Mouse (Mus musculus): ENCODE results near the gene Cds1. TPM values are rescaled to one million over a fixed set of nuclear protein-coding genes. Genes with fewer than 3 reads are reported as not detected.

Gene Cds1
- polyA plus RNA-seq, 1 experiment from 2014 or later: 5.0 TPM

DNA sequence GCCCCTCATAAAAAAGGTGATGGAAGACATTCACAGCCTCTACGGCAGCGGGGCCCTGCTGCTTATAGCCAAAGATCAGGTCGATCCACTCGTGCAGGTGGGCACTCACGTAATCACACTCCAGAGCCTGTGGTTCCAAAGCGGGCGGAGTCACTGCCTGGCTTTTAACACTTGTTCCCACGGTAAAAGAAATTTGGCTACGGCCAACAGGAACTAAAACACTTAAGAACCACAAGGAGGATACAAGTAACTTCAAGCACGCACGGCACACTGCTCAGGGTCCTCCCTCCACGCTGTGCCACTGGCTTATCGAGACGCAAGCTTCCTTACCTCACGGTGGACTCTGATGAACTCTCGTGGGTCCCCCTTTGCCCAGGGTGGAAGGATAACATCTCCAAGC is 90.5 kb downstream of the Cds1 start:
- H3K4me2 ChIP-seq (replicated peaks; ENCODE audit: low read depth, low read length): no peak overlapping the region
- 94% methylated on average over 16 of the region's 16 CpGs for WGBS

DNA sequence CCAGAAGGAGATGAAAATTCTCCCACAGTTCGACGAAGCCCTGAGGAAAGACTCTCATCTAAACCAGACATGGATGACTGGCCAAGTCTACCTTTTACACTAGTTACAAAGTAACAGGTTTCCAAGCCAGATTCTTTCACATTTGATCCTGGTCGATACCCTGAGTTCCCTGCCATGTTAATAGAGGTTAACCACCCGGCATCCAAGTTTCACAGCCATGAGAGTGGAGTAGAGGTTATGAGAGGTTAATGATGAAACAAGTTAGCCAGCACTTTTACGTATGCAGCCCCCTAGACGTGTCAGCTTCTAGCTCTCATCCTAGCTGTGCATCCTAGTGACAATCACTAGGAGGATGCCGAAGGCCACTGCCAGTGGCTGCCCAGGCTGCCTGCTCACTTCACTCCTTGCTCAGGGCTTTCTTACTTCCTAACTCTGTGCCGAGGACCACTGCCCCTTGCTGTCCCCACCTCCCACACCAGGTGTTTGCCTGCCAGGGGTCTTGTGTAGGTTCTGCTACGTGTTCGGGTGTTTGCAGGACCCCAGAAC is 94.0 kb downstream of the Cds1 start:
- H3K4me3 ChIP-seq (ENCODE audit: low read depth, low read length): no peak overlapping the region
- ATAC-seq (ENCODE audit: insufficient number of reproducible peaks, insufficient read depth, low FRiP score, low read depth): no peak
- H3K36me3 ChIP-seq (ENCODE audit: control insufficient read depth, insufficient read depth, low read length): peaks cover 70% of the 10 kb centered on the region
- no peak overlapping the region for H3K9ac ChIP-seq (replicated peaks; ENCODE audit: low read depth, low read length)
- H3K4me2 ChIP-seq (replicated peaks; ENCODE audit: low read depth, low read length): no peak overlapping the region
- WGBS: 90% methylated on average over 10 of the region's 10 CpGs
- H3K4me1 ChIP-seq (ENCODE audit: control insufficient read depth, insufficient read depth, low read length): no peaks in the 10 kb centered on the region
- no peak overlapping the region for H3K27ac ChIP-seq (ENCODE audit: low read length)
- no peaks in the 10 kb centered on the region for H3K9me3 ChIP-seq (ENCODE audit: control insufficient read depth, low read depth, low read length)
- no peaks in the 10 kb centered on the region for H3K27me3 ChIP-seq (ENCODE audit: control insufficient read depth, insufficient read depth, low read length)

More for the DNA sequence above, 90.5 kb downstream of the Cds1 start:
- H3K4me3 ChIP-seq (ENCODE audit: low read depth, low read length): no peak overlapping the region
- no peaks in the 10 kb centered on the region for H3K4me1 ChIP-seq (ENCODE audit: control insufficient read depth, insufficient read depth, low read length)
- H3K36me3 ChIP-seq (ENCODE audit: control insufficient read depth, insufficient read depth, low read length): peaks cover 72% of the 10 kb centered on the region
- H3K27me3 ChIP-seq (ENCODE audit: control insufficient read depth, insufficient read depth, low read length): no peaks in the 10 kb centered on the region
- H3K9ac ChIP-seq (replicated peaks; ENCODE audit: low read depth, low read length): no peak overlapping the region
- no peak overlapping the region for H3K27ac ChIP-seq (ENCODE audit: low read length)
- no peaks in the 10 kb centered on the region for H3K9me3 ChIP-seq (ENCODE audit: control insufficient read depth, low read depth, low read length)
- ATAC-seq (ENCODE audit: insufficient number of reproducible peaks, insufficient read depth, low FRiP score, low read depth): no peak

GRCm38 (mm10) chr5:101861786-101862571 is 97.0 kb downstream of the Cds1 start:
- 90% methylated on average over 18 of the region's 18 CpGs for WGBS
- H3K9me3 ChIP-seq (ENCODE audit: control insufficient read depth, low read depth, low read length): no peaks in the 10 kb centered on the region
- H3K4me1 ChIP-seq (ENCODE audit: control insufficient read depth, insufficient read depth, low read length): no peaks in the 10 kb centered on the region
- H3K9ac ChIP-seq (replicated peaks; ENCODE audit: low read depth, low read length): no peak overlapping the region
- no peak for ATAC-seq (ENCODE audit: insufficient number of reproducible peaks, insufficient read depth, low FRiP score, low read depth)
- peaks cover 73% of the 10 kb centered on the region for H3K36me3 ChIP-seq (ENCODE audit: control insufficient read depth, insufficient read depth, low read length)
- no peak overlapping the region for H3K4me2 ChIP-seq (replicated peaks; ENCODE audit: low read depth, low read length)
- H3K27me3 ChIP-seq (ENCODE audit: control insufficient read depth, insufficient read depth, low read length): no peaks in the 10 kb centered on the region
- H3K27ac ChIP-seq (ENCODE audit: low read length): no peak overlapping the region
- no peak overlapping the region for H3K4me3 ChIP-seq (ENCODE audit: low read depth, low read length)

DNA sequence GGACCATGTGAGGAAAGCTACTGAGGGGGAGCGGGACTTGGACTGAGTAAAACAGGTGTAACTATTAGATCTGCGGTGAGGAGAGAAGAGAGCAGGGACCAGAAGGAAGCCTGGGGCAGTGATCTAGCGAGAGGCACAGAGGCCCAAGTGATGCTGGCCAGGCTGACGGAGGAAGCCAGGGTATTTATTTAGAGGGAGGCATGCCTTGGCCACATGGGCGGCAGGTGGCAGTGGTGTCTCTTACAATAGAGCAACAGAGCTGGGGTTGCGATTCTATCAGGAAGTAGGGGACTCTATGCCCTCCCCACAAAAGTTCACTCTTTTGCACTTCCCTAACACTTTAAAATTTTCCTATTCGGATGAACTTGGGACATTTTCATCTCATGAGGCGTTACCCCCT is 97.7 kb downstream of the Cds1 start:
- Histone ChIP-seq H3K36me3 (ENCODE audit: control insufficient read depth, insufficient read depth, low read length) (peaks cover 71% of the 10 kb centered on the region), H3K4me3 (ENCODE audit: low read depth, low read length) (no peak overlapping the region), H3K9ac (replicated peaks; ENCODE audit: low read depth, low read length) (no peak overlapping the region), H3K9me3 (ENCODE audit: control insufficient read depth, low read depth, low read length) (no peaks in the 10 kb centered on the region), H3K27ac (ENCODE audit: low read length) (no peak overlapping the region), H3K4me1 (ENCODE audit: control insufficient read depth, insufficient read depth, low read length) (no peaks in the 10 kb centered on the region), H3K4me2 (replicated peaks; ENCODE audit: low read depth, low read length) (no peak overlapping the region), H3K27me3 (ENCODE audit: control insufficient read depth, insufficient read depth, low read length) (no peaks in the 10 kb centered on the region)
- 86% methylated on average over 8 of the region's 8 CpGs for WGBS
- ATAC-seq (ENCODE audit: insufficient number of reproducible peaks, insufficient read depth, low FRiP score, low read depth): no peak

GRCm38 (mm10) chr5:101863946-101864345 is 99.0 kb downstream of the Cds1 start:
- Histone ChIP-seq H3K27me3 (ENCODE audit: control insufficient read depth, insufficient read depth, low read length) (no peaks in the 10 kb centered on the region), H3K4me2 (replicated peaks; ENCODE audit: low read depth, low read length) (no peak overlapping the region), H3K9ac (replicated peaks; ENCODE audit: low read depth, low read length) (no peak overlapping the region), H3K27ac (ENCODE audit: low read length) (no peak overlapping the region), H3K36me3 (ENCODE audit: control insufficient read depth, insufficient read depth, low read length) (peaks cover 72% of the 10 kb centered on the region), H3K4me1 (ENCODE audit: control insufficient read depth, insufficient read depth, low read length) (no peaks in the 10 kb centered on the region), H3K9me3 (ENCODE audit: control insufficient read depth, low read depth, low read length) (no peaks in the 10 kb centered on the region), H3K4me3 (ENCODE audit: low read depth, low read length) (no peak overlapping the region)
- no peak for ATAC-seq (ENCODE audit: insufficient number of reproducible peaks, insufficient read depth, low FRiP score, low read depth)
- 92% methylated on average over 6 of the region's 6 CpGs for WGBS

DNA sequence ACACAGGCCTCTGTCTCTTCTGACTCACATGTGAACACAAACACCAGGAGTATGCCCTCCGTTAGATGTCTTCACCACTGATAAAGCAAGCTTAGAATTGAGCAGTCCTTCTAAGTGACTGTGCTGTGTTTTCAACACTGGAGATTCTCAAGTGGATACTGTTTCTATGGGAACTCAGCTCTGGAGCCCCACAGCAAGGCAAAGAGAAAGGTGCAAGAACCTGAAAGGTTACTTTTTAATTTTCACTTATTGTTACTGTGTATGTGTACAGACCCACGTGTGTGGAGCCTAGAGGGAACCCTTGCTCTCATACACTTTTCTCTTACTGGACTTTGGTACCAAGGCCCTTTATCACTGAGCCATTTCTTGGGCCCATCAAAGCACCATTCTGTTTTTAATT is 101.8 kb downstream of the Cds1 start:
- no peak overlapping the region for H3K4me3 ChIP-seq (ENCODE audit: low read depth, low read length)
- no peaks in the 10 kb centered on the region for H3K27me3 ChIP-seq (ENCODE audit: control insufficient read depth, insufficient read depth, low read length)
- no peaks in the 10 kb centered on the region for H3K4me1 ChIP-seq (ENCODE audit: control insufficient read depth, insufficient read depth, low read length)
- no peaks in the 10 kb centered on the region for H3K9me3 ChIP-seq (ENCODE audit: control insufficient read depth, low read depth, low read length)
- H3K9ac ChIP-seq (replicated peaks; ENCODE audit: low read depth, low read length): no peak overlapping the region
- H3K4me2 ChIP-seq (replicated peaks; ENCODE audit: low read depth, low read length): no peak overlapping the region
- peaks cover 77% of the 10 kb centered on the region for H3K36me3 ChIP-seq (ENCODE audit: control insufficient read depth, insufficient read depth, low read length)
- ATAC-seq (ENCODE audit: insufficient number of reproducible peaks, insufficient read depth, low FRiP score, low read depth): no peak
- no peak overlapping the region for H3K27ac ChIP-seq (ENCODE audit: low read length)
- WGBS: 63% methylated on average over 2 of the region's 2 CpGs

Other genes with a start within 250 kb of the Cds1 start
- 3.3 and 4.5 TPM in 2 replicates for gene Nkx6-1, start 100.1 kb upstream of the Cds1 start, polyA plus RNA-seq (2014; fragmentation: Nextera tagmentation; extraction: Ambion mirVana)

All from stomach, embryonic 14.5 days (tissue).